Mouse (Mus musculus) limb, embryonic 12.5 days (tissue): ENCODE measurements around the gene Slc26a11. TPM values are rescaled to one million over a fixed set of nuclear protein-coding genes. Genes with fewer than 3 reads are reported as not detected.
A peak's percentile ranks its signal among the peaks of the same experiment; 100 is the strongest.
"Not testable (repeated sequence)": the region's sequence is repeated elsewhere in the genome, so short reads cannot be mapped to it uniquely, and the experiment has no call there.

Experiments
- ATAC-seq: fragments of 200-750 bp; cut with Nextera tagmentation; 2 replicates; pipeline ENCODE4 v1.8.0; 2017; ENCODE audit warnings: low read depth, moderate TSS enrichment; ENCODE audit not compliant: insufficient number of reproducible peaks, insufficient read depth, low FRiP score, low TSS enrichment
- H3K27ac ChIP-seq: fragments of 300-500 bp; sonication (generic); 2 replicates; pipeline ENCODE4 v1.5.1; 2016; ENCODE audit warnings: mild to moderate bottlenecking, moderate library complexity
- H3K27me3 ChIP-seq: fragments of 300-500 bp; sonication (generic); 2 replicates; pipeline ENCODE4 v1.6.1; 2016; ENCODE audit warnings: mild to moderate bottlenecking, moderate library complexity
- H3K36me3 ChIP-seq: fragments of 300-500 bp; sonication (generic); 2 replicates; pipeline ENCODE4 v1.6.1; 2016; ENCODE audit warnings: mild to moderate bottlenecking, moderate library complexity
- H3K4me1 ChIP-seq: fragments of 300-500 bp; sonication (generic); replicated peaks from 2 replicates; pipeline ENCODE4 v1.6.1; 2016
- H3K4me2 ChIP-seq: fragments of 300-500 bp; sonication (generic); 2 replicates; pipeline ENCODE4 v1.6.1; 2016; ENCODE audit warnings: mild to moderate bottlenecking, moderate library complexity
- H3K4me3 ChIP-seq: fragments of 300-500 bp; sonication (generic); replicated peaks from 2 replicates; pipeline ENCODE4 v1.5.1; 2016; ENCODE audit warnings: mild to moderate bottlenecking
- H3K9ac ChIP-seq: fragments of 300-500 bp; sonication (generic); replicated peaks from 2 replicates; pipeline ENCODE4 v1.6.1; 2016; ENCODE audit warnings: mild to moderate bottlenecking, moderate library complexity
- H3K9me3 ChIP-seq: fragments of 300-500 bp; sonication (generic); 2 replicates; pipeline ENCODE4 v1.6.1; 2016; ENCODE audit warnings: mild to moderate bottlenecking, moderate library complexity
- WGBS: fragments of 180-500 bp; shearing (Covaris S2); methylation state at CpG from one replicate; pipeline ENCODE4 v1.1.7; 2016; 5-methylcytosine and 5-hydroxymethylcytosine counted together
- polyA plus RNA-seq: library from polyadenylated mRNA; unstranded; fragments of >200 nt; fragmentation: Nextera tagmentation; extraction: Ambion mirVana; gene quantifications from 2 replicates; pipeline ENCODE4 v1.2.1, GENCODE M21; 2016

Slc26a11 gene
- polyA plus RNA-seq, 1 experiment from 2014 or later, result 12.4 TPM

DNA sequence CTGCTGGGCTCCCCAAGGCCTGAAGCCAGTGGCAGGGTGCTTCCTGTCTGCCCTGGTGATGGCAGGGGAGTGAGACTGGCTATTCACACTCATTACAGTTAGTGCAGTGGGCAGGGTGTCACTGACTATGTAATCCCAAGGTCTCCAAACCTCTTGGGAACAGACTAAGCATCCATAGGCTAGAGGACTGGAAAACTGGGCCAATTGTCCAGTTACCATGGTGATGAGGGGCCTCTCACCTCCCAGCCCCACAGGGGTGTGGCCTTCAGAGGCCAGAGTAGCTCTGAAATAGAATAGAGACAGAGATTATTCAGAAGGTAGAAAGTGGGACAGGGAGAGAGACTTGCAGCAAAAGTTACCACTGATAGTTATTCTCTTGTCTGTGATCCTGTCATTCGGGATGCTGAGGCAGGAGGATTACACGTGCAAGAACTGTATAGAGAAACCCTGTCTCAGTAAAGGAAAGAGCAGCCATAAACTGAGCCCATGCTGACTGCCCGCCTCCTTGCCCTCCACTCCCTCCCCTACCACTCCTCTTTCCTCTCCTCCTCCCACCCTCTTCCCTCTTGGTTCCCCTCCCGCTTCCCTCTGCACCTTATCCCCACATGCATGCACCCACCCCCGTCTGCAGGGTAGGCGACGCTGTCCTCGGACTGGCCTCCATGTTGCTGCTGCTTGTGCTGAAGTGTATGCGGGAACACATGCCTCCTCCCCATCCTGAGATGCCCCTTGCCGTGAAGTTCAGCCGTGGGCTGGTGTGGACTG is 7.6 kb downstream of the Slc26a11 start:
- H3K4me2 ChIP-seq, result peak overlapping the region; percentile 17; the same call in 1 of the 2 replicates
- no peaks in the 10 kb centered on the region; the same call in 1 of the 2 replicates for H3K4me1 ChIP-seq
- H3K9me3 ChIP-seq, result no peaks in the 10 kb centered on the region
- H3K36me3 ChIP-seq, result peaks cover 63% of the 10 kb centered on the region
- ATAC-seq, result no peak
- no peak overlapping the region for H3K4me3 ChIP-seq
- 42% methylated on average over 11 of the region's 11 CpGs for WGBS
- H3K27ac ChIP-seq, result no peak overlapping the region
- no peak overlapping the region for H3K9ac ChIP-seq
- H3K27me3 ChIP-seq, result no peaks in the 10 kb centered on the region

- Histone ChIP-seq H3K4me3 (no peak overlapping the region), H3K27ac (no peak overlapping the region), H3K9me3 (no peaks in the 10 kb centered on the region), H3K4me2 (peak overlapping the region; percentile 17; the same call in 1 of the 2 replicates), H3K9ac (no peak overlapping the region), H3K4me1 (no peaks in the 10 kb centered on the region; the same call in 1 of the 2 replicates), H3K27me3 (no peaks in the 10 kb centered on the region), H3K36me3 (peaks cover 66% of the 10 kb centered on the region)
- 31% methylated on average over 11 of the region's 11 CpGs for WGBS
- peak; percentile 88 for ATAC-seq
These were observed 8.3 kb downstream of the Slc26a11 start for GRCm38 (mm10) chr11:119363534-119364145.

GRCm38 (mm10) chr11:119375425-119375824 is 20.1 kb downstream of the Slc26a11 start:
- ATAC-seq, result no peak
- H3K9ac ChIP-seq, result no peak overlapping the region
- H3K9me3 ChIP-seq, result no peaks in the 10 kb centered on the region
- peaks cover 29% of the 10 kb centered on the region for H3K36me3 ChIP-seq
- no peak overlapping the region for H3K4me2 ChIP-seq
- H3K4me1 ChIP-seq, result 0 out of 2 replicates have a peak, but pooled peaks cover 6% of the 10 kb centered on the region
- WGBS, result 83% methylated on average over 6 of the region's 6 CpGs
- H3K4me3 ChIP-seq, result no peak overlapping the region
- no peak overlapping the region for H3K27ac ChIP-seq
- no peaks in the 10 kb centered on the region for H3K27me3 ChIP-seq

DNA sequence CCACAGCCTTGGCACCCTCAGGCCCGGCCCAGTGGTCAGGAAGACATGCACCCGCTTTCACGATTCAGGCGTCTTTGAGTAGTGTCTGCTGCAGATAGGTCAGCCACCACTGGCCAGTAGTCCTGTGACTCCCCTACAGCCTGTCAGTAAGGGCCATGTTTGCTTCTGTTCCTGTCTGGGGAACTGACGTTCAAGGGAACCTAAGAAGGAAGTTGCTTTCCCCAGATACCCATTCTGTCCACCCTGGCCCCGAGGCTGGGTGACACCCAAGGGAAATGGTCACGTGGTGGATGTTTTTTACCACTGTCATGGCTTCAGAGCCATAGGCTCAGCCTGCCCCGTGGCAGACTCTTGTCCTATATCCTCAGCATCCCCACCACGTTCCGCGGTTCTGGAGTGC is 22.0 kb downstream of the Slc26a11 start:
- H3K4me1 ChIP-seq, result 0 out of 2 replicates have a peak, but pooled peaks cover 6% of the 10 kb centered on the region
- H3K27me3 ChIP-seq, result no peaks in the 10 kb centered on the region
- no peak overlapping the region for H3K4me3 ChIP-seq
- no peak overlapping the region for H3K9ac ChIP-seq
- H3K4me2 ChIP-seq, result no peak overlapping the region
- ATAC-seq, result no peak
- no peaks in the 10 kb centered on the region for H3K9me3 ChIP-seq
- 96% methylated on average over 11 of the region's 11 CpGs for WGBS
- peaks cover 30% of the 10 kb centered on the region for H3K36me3 ChIP-seq
- no peak overlapping the region for H3K27ac ChIP-seq

GRCm38 (mm10) chr11:119378551-119378950 is 23.2 kb downstream of the Slc26a11 start:
- H3K4me2 ChIP-seq, result no peak overlapping the region
- no peak overlapping the region for H3K27ac ChIP-seq
- H3K4me1 ChIP-seq, result 0 out of 2 replicates have a peak, but pooled peaks cover 6% of the 10 kb centered on the region
- H3K9ac ChIP-seq, result no peak overlapping the region
- peaks cover 30% of the 10 kb centered on the region for H3K36me3 ChIP-seq
- ATAC-seq, result no peak
- WGBS, result 90% methylated on average over 1 of the region's 1 CpGs
- no peaks in the 10 kb centered on the region for H3K9me3 ChIP-seq
- no peak overlapping the region for H3K4me3 ChIP-seq
- no peaks in the 10 kb centered on the region for H3K27me3 ChIP-seq

GRCm38 (mm10) chr11:119381631-119382337 is 26.4 kb downstream of the Slc26a11 start:
- Histone ChIP-seq H3K4me1 (no peaks in the 10 kb centered on the region), H3K9me3 (no peaks in the 10 kb centered on the region; the same call in 1 of the 2 replicates), H3K4me2 (no peak overlapping the region), H3K27me3 (no peaks in the 10 kb centered on the region), H3K36me3 (peaks cover 30% of the 10 kb centered on the region), H3K4me3 (no peak overlapping the region), H3K27ac (no peak overlapping the region), H3K9ac (no peak overlapping the region)
- no peak for ATAC-seq
- WGBS, result 83% methylated on average over 9 of the region's 9 CpGs

- no peak for ATAC-seq
- Histone ChIP-seq H3K36me3 (peaks cover 26% of the 10 kb centered on the region), H3K9me3 (no peaks in the 10 kb centered on the region; the same call in 1 of the 2 replicates), H3K4me1 (no peaks in the 10 kb centered on the region), H3K9ac (no peak overlapping the region), H3K4me2 (no peak overlapping the region), H3K4me3 (no peak overlapping the region), H3K27me3 (0 out of 2 replicates have a peak, but pooled peaks cover under 1% of the 10 kb centered on the region), H3K27ac (no peak overlapping the region)
- WGBS, result 75% methylated on average over 6 of the region's 6 CpGs
These were observed 27.0 kb downstream of the Slc26a11 start for GRCm38 (mm10) chr11:119382338-119382850.

DNA sequence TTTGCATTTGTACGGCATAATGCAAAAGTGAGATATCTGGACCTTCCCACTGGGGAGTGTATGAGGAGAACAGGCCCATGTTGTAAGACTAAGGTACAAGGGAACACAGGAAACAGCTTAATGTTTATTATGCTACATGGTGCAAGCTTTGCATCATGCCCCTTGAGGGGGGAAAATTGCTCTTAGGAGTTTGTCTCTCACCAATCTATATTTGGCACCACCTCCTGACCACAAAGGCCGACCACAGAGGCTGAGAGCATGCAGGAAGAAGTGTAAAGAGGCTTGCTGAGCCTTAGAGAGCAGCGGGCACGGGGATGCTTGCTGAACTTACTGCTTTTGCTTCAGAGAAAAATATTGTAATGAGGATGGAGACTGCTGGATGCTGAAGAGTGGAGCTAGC is 29.5 kb downstream of the Slc26a11 start:
- Histone ChIP-seq H3K27ac (no peak overlapping the region), H3K4me3 (no peak overlapping the region), H3K9me3 (no peaks in the 10 kb centered on the region; the same call in 1 of the 2 replicates), H3K36me3 (peaks cover 6% of the 10 kb centered on the region), H3K4me2 (no peak overlapping the region), H3K4me1 (peaks cover 5% of the 10 kb centered on the region; the same call in 1 of the 2 replicates), H3K27me3 (peaks cover 26% of the 10 kb centered on the region), H3K9ac (no peak overlapping the region)
- WGBS, result 79% methylated on average over 4 of the region's 4 CpGs
- no peak for ATAC-seq

DNA sequence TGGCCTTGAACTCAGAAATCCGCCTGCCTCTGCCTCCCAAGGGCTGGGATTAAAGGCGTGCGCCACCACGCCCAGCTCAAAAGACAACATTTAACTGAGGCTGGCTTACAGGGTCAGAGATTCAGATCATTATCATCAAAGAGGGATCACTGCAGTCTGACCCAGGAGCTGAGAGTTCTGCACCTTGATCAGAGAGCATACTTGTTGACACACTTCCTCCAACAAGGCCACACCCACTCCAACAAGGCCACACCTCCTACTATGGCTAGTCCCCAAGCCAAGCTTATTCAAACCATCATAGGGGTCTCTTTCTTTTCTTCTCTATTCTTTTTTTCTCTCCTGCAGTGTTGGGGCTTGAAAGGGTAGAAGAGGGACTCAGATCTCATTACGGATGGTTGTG is 30.9 kb downstream of the Slc26a11 start:
- Histone ChIP-seq H3K36me3 (no peaks in the 10 kb centered on the region; the same call in 1 of the 2 replicates), H3K4me3 (no peak overlapping the region), H3K4me2 (no peak overlapping the region), H3K4me1 (peaks cover 12% of the 10 kb centered on the region), H3K9ac (no peak overlapping the region), H3K27ac (no peak overlapping the region), H3K9me3 (no peaks in the 10 kb centered on the region; the same call in 1 of the 2 replicates), H3K27me3 (peaks cover 40% of the 10 kb centered on the region)
- WGBS, result 92% methylated on average over 5 of the region's 5 CpGs
- no peak for ATAC-seq

DNA sequence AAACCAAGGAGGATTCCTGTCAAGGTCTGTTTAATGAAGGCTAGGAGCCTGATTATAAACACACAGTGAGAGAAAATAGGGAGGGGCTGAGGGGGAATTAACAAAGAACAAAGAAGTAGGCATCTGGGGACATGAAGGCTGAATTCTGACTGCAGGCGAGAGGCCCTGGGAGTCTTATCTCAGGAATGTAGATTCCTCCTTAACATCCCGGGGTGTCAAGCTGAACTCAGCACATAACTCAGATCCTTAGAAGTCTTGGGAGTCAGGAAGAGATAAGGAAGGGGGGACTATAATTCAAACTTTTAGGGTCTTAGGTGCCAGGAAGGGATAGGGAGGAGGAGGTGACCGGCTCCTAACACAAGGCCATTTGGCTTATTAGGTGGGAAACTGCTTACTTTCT is 31.9 kb downstream of the Slc26a11 start:
- not testable (repeated sequence) for ATAC-seq, H3K9ac ChIP-seq, H3K4me3 ChIP-seq, H3K9me3 ChIP-seq, H3K4me2 ChIP-seq, H3K27ac ChIP-seq, H3K36me3 ChIP-seq
- peaks cover 49% of the 10 kb centered on the region for H3K27me3 ChIP-seq
- H3K4me1 ChIP-seq, result peaks cover 22% of the 10 kb centered on the region
- WGBS, result 14% methylated on average over 3 of the region's 3 CpGs
